Mouse (Mus musculus) CH12.LX (cell line): Measurements from ENCODE around the gene Lrrc10. TPM values are rescaled to one million over a fixed set of nuclear protein-coding genes. Genes with fewer than 3 reads are reported as not detected.

ENCODE experiments used
- DNase-seq: peaks from one replicate; pipeline ENCODE4 v3.0.0-alpha.2; 2013; ENCODE audit errors: extremely low read depth
- H3K27ac ChIP-seq: 2 replicates; pipeline ENCODE4 v1.5.1; 2012; ENCODE audit warnings: low read depth, mild to moderate bottlenecking, control low read depth, moderate library complexity; ENCODE audit not compliant: insufficient read depth
- H3K27me3 ChIP-seq: replicated peaks from 2 replicates; pipeline ENCODE3; 2012; ENCODE audit warnings: inconsistent platforms
- H3K36me3 ChIP-seq, 2 experiments: replicated peaks in 1 of 2; 2 replicates each; pipeline versions ENCODE3 to v1.6.1; 2012; ENCODE audit warnings: inconsistent platforms in 1 of 2, low read length in 1 of 2, mild to moderate bottlenecking in 1 of 2, mixed read lengths in 1 of 2, moderate library complexity in 1 of 2; ENCODE audit not compliant: control insufficient read depth in 1 of 2, insufficient read depth in 1 of 2
- H3K4me1 ChIP-seq, 2 experiments: 2 replicates each; pipeline ENCODE4 v1.6.1; 2012; ENCODE audit warnings: inconsistent platforms in 1 of 2, moderate library complexity in 1 of 2; ENCODE audit not compliant: insufficient read depth in 2 of 2, control insufficient read depth in 1 of 2
- H3K4me2 ChIP-seq: 2 replicates; pipeline ENCODE4 v1.6.1; 2012; ENCODE audit warnings: low read depth, mild to moderate bottlenecking, control low read depth; ENCODE audit not compliant: poor library complexity, insufficient read depth, severe bottlenecking
- H3K4me3 ChIP-seq, 3 experiments: fragments of 150-350 bp in 1 of 3; sonication (generic) in 1 of 3; replicated peaks in 1 of 3; 2 replicates each; pipeline versions ENCODE3 to v1.5.1; 2011 to 2012; ENCODE audit warnings: low read depth in 2 of 3, low read length in 2 of 3, mild to moderate bottlenecking in 2 of 3, moderate library complexity in 2 of 3, control low read depth in 1 of 3, improper control_type of control experiment in 1 of 3, inconsistent platforms in 1 of 3, mixed read lengths in 1 of 3; ENCODE audit not compliant: poor library complexity in 1 of 3
- H3K79me2 ChIP-seq: replicated peaks from 2 replicates; pipeline ENCODE4 v1.6.1; 2012; ENCODE audit warnings: mild to moderate bottlenecking, moderate library complexity; ENCODE audit not compliant: control insufficient read depth, poor library complexity, insufficient read depth, severe bottlenecking; ENCODE audit errors: extremely low read depth
- H3K9ac ChIP-seq: 2 replicates; pipeline ENCODE4 v1.6.1; 2012; ENCODE audit warnings: low read depth, mild to moderate bottlenecking, control low read depth, moderate library complexity; ENCODE audit not compliant: insufficient read depth
- H3K9me3 ChIP-seq: replicated peaks from 2 replicates; pipeline ENCODE3; 2012; ENCODE audit warnings: low read length, inconsistent platforms, mixed read lengths
- CHD1 ChIP-seq: IDR thresholded peaks from 2 replicates; pipeline ENCODE4 v1.6.1; 2012; ENCODE audit warnings: low read depth, low read length, improper control_type of control experiment, inconsistent platforms
- CHD2 ChIP-seq: IDR thresholded peaks from 2 replicates; pipeline ENCODE4 v1.6.1; 2011; ENCODE audit warnings: low read length, improper control_type of control experiment
- CTCF ChIP-seq, 2 experiments: IDR thresholded peaks in 1 of 2; conservative IDR thresholded peaks in 1 of 2; 2 replicates each; pipeline ENCODE4 v1.5.1; 2011 to 2012; ENCODE audit warnings: low read depth in 2 of 2, low read length in 2 of 2, improper control_type of control experiment in 1 of 2, inconsistent platforms in 1 of 2, mild to moderate bottlenecking in 1 of 2, moderate library complexity in 1 of 2
- ELF1 ChIP-seq: IDR thresholded peaks from 2 replicates; pipeline ENCODE4 v1.6.1; 2014; ENCODE audit warnings: low read depth, mild to moderate bottlenecking, inconsistent platforms, low read length, improper control_type of control experiment
- EP300 ChIP-seq: IDR thresholded peaks from 2 replicates; pipeline ENCODE4 v1.6.1; 2011; ENCODE audit warnings: low read length, improper control_type of control experiment
- GABPA ChIP-seq: IDR thresholded peaks from 2 replicates; pipeline ENCODE4 v1.6.1; 2012; ENCODE audit warnings: low read depth, low read length, improper control_type of control experiment, inconsistent platforms; ENCODE audit not compliant: insufficient replicate concordance
- IRF4 ChIP-seq: IDR thresholded peaks from 2 replicates; pipeline ENCODE4 v1.6.1; 2014; ENCODE audit warnings: low read depth, mild to moderate bottlenecking, inconsistent platforms, low read length, improper control_type of control experiment
- JUND ChIP-seq: conservative IDR thresholded peaks from 2 replicates; pipeline ENCODE4 v1.6.1; 2011; ENCODE audit warnings: low read depth, low read length, improper control_type of control experiment
- MAFK ChIP-seq: IDR thresholded peaks from 2 replicates; pipeline ENCODE4 v1.6.1; 2011; ENCODE audit warnings: low read length, improper control_type of control experiment; ENCODE audit not compliant: insufficient replicate concordance
- MAX ChIP-seq: IDR thresholded peaks from 2 replicates; pipeline ENCODE4 v1.6.1; 2011; ENCODE audit warnings: low read length, improper control_type of control experiment
- MAZ ChIP-seq: IDR thresholded peaks from 2 replicates; pipeline ENCODE4 v1.6.1; 2012; ENCODE audit warnings: low read depth, mild to moderate bottlenecking, inconsistent platforms, low read length, improper control_type of control experiment, moderate library complexity
- MEF2A ChIP-seq: IDR thresholded peaks from 2 replicates; pipeline ENCODE4 v1.6.1; 2014; ENCODE audit warnings: low read depth, mild to moderate bottlenecking, inconsistent platforms, low read length, improper control_type of control experiment, borderline replicate concordance
- MXI1 ChIP-seq: IDR thresholded peaks from 2 replicates; pipeline ENCODE4 v1.6.1; 2011; ENCODE audit warnings: mild to moderate bottlenecking, low read depth, low read length, improper control_type of control experiment
- NELFE ChIP-seq: IDR thresholded peaks from 2 replicates; pipeline ENCODE4 v1.6.1; 2011; ENCODE audit warnings: low read depth, low read length, improper control_type of control experiment
- NRF1 ChIP-seq: IDR thresholded peaks from 2 replicates; pipeline ENCODE4 v1.6.1; 2014; ENCODE audit warnings: low read depth, mild to moderate bottlenecking, inconsistent platforms, low read length, improper control_type of control experiment, moderate library complexity
- PAX5 ChIP-seq: IDR thresholded peaks from 2 replicates; pipeline ENCODE4 v1.6.1; 2012; ENCODE audit warnings: low read length, inconsistent platforms, mixed read lengths
- POLR2A ChIP-seq: IDR thresholded peaks from 2 replicates; pipeline ENCODE4 v1.6.1; 2011; ENCODE audit warnings: low read depth, mild to moderate bottlenecking, improper control_type of control experiment, low read length
- POLR2AphosphoS2 ChIP-seq: IDR thresholded peaks from 2 replicates; pipeline ENCODE4 v1.6.1; 2011; ENCODE audit warnings: low read depth, low read length, improper control_type of control experiment
- RAD21 ChIP-seq: IDR thresholded peaks from 2 replicates; pipeline ENCODE4 v1.6.1; 2011; ENCODE audit warnings: low read depth, mild to moderate bottlenecking, low read length, improper control_type of control experiment, moderate library complexity
- SIN3A ChIP-seq: IDR thresholded peaks from 2 replicates; pipeline ENCODE4 v1.6.1; 2012; ENCODE audit warnings: low read length, improper control_type of control experiment, inconsistent platforms
- SMC3 ChIP-seq: IDR thresholded peaks from 2 replicates; pipeline ENCODE4 v1.6.1; 2011; ENCODE audit warnings: low read depth, low read length, improper control_type of control experiment
- UBTF ChIP-seq: IDR thresholded peaks from 2 replicates; pipeline ENCODE4 v1.6.1; 2012; ENCODE audit warnings: low read depth, mild to moderate bottlenecking, inconsistent platforms, low read length, improper control_type of control experiment, moderate library complexity
- USF1 ChIP-seq: IDR thresholded peaks from 2 replicates; pipeline ENCODE4 v1.6.1; 2014; ENCODE audit warnings: low read depth, mild to moderate bottlenecking, inconsistent platforms, low read length, improper control_type of control experiment
- USF2 ChIP-seq: conservative IDR thresholded peaks from 2 replicates; pipeline ENCODE4 v1.6.1; 2011; ENCODE audit warnings: low read depth, low read length, improper control_type of control experiment
- ZKSCAN1 ChIP-seq: IDR thresholded peaks from 2 replicates; pipeline ENCODE4 v1.6.1; 2012; ENCODE audit warnings: low read depth, inconsistent platforms, low read length, improper control_type of control experiment, borderline replicate concordance
- ZMIZ1 ChIP-seq: IDR thresholded peaks from 2 replicates; pipeline ENCODE4 v1.6.1; 2012; ENCODE audit warnings: low read depth, mild to moderate bottlenecking, inconsistent platforms, low read length, improper control_type of control experiment
- ZNF384 ChIP-seq: IDR thresholded peaks from 2 replicates; pipeline ENCODE4 v1.6.1; 2012; ENCODE audit warnings: low read depth, low read length, improper control_type of control experiment, inconsistent platforms
- dilution Hi-C: fragments of 300-500 bp; cut with MboI; formaldehyde crosslinking; loops from 2 replicates; pipeline ENCODE4 v1.14.3; 2020; ENCODE audit warnings: low sequenced_read_pairs; ENCODE audit not compliant: extremely low pct_unique_long_range_greater_than_20kb, extremely low pct_ligation_motif_present
- in situ Hi-C: fragments of 300-500 bp; cut with MboI; formaldehyde crosslinking; loops from 3 replicates; pipeline ENCODE4 v1.14.3; 2019; ENCODE audit warnings: low sequenced_read_pairs, low pct_ligation_motif_present, low pct_unique_long_range_greater_than_20kb, mixed read lengths
- polyA plus RNA-seq: library from polyadenylated mRNA; unstranded; fragments of >175 nt; gene quantifications from 2 replicates; pipeline ENCODE4 v1.2.1, GENCODE M21; 2012; ENCODE audit warnings: low read depth; ENCODE audit not compliant: insufficient read length
- total RNA-seq, 2 experiments: library from RNA; depleted of rRNA; stranded (reverse); fragments of 300-350 nt in 1 of 2; fragments of >200 nt in 1 of 2; gene quantifications; 2 replicates each; pipeline ENCODE4 v1.2.3; 2012 to 2014

Gene Lrrc10
- total and polyA plus RNA-seq, 3 experiments = not detected

DNA sequence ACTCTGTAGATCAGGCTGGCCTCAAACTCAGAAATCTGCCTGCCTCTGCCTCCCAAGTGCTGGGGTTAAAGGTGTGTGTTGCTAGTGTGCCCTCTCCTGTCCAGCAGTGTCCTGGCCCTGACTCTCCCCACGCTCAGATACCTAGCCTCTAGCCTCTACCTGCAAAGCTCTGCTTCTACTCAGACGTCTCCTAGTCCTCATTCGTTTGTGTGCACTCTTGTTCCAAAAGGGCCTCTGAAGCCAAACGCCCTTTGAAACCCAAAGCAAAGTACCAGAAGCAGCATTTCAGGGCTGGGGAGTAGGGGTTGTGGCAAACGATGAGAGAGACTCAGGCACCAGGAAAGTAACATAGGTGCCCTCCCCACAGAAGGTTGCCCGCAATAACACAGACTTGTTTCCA is 35.5 kb upstream of the Lrrc10 start:
- no peaks in the 10 kb centered on the region for H3K79me2 ChIP-seq
- no peak for DNase-seq
- TF ChIP-seq UBTF (no peak), JUND (no peak), EP300 (no peak), GABPA (no peak), SMC3 (no peak), USF2 (no peak), NRF1 (no peak), CTCF (conservative IDR thresholded peaks at IDR 0.05 in 1 of 2, IDR thresholded peaks at IDR 0.05 in 1 of 2; ENCODE audit: low read depth in 2 of 2, low read length in 2 of 2) (no peak), RAD21 (no peak), PAX5 (no peak), MXI1 (no peak)
- TF ChIP-seq, all 38 proteins: peak for 0
- Histone ChIP-seq H3K36me3 (no peaks in the 10 kb centered on the region), H3K4me1 (peaks cover 0 to 13% of the 10 kb centered on the region in 2 experiments; a peak in 2 of 4 replicates), H3K4me3 (no peak overlapping the region), H3K4me2 (no peak overlapping the region), H3K27me3 (no peaks in the 10 kb centered on the region), H3K9ac (no peak overlapping the region), H3K27ac (no peak overlapping the region), H3K9me3 (peaks cover under 1% of the 10 kb centered on the region)
- dilution Hi-C loops = no loop called here
- in situ Hi-C loops = no loop called here

DNA sequence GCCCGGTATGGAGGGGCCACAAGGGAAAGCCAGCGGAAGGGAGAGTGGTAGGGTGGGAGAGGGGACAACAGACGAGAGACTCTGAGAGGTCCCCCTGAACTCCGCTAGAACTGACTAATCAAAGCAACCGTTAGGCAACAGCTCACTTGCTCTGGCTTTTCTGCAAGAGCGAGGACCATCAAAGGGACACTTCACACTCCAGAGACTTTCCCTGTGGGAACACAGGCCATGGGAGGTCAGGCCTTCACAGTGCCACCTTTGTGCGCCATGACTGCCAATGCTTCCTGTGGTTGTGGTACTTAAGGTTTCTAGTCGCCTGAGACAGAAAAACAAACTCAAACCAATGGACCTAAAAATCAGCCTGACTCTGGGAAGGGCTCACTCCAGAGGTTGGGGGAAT is 34.1 kb upstream of the Lrrc10 start:
- no peaks in the 10 kb centered on the region for H3K36me3 ChIP-seq
- DNase-seq = no peak
- peaks cover 0 to 14% of the 10 kb centered on the region in 2 experiments; a peak in 2 of 4 replicates for H3K4me1 ChIP-seq
- H3K9ac ChIP-seq = no peak overlapping the region
- no peak overlapping the region for H3K4me3 ChIP-seq
- H3K79me2 ChIP-seq = no peaks in the 10 kb centered on the region
- H3K9me3 ChIP-seq = peaks cover 7% of the 10 kb centered on the region
- in situ Hi-C loops (no loop called here), dilution Hi-C loops (no loop called here)
- no peak overlapping the region for H3K27ac ChIP-seq
- no peaks in the 10 kb centered on the region for H3K27me3 ChIP-seq
- H3K4me2 ChIP-seq = no peak overlapping the region
- no peak for TF ChIP-seq PAX5
- TF ChIP-seq ELF1 = no peak
- TF ChIP-seq ZKSCAN1 = no peak
- no peak for TF ChIP-seq POLR2AphosphoS2
- no peak for TF ChIP-seq MEF2A
- TF ChIP-seq POLR2A = no peak
- no peak for TF ChIP-seq UBTF
- TF ChIP-seq IRF4 = no peak
- TF ChIP-seq JUND = no peak
- TF ChIP-seq MAZ = no peak
- TF ChIP-seq MAFK = no peak
- TF ChIP-seq MAX = no peak
- TF ChIP-seq SIN3A = no peak
- TF ChIP-seq ZNF384 = no peak
- TF ChIP-seq CHD1 = no peak
- TF ChIP-seq CHD2 = no peak
- TF ChIP-seq USF1 = no peak
- TF ChIP-seq CTCF (conservative IDR thresholded peaks at IDR 0.05 in 1 of 2, IDR thresholded peaks at IDR 0.05 in 1 of 2; ENCODE audit: low read depth in 2 of 2, low read length in 2 of 2) = no peak
- TF ChIP-seq ZMIZ1 = no peak
- no peak for TF ChIP-seq NELFE
